Mouse (Mus musculus): Measurements from ENCODE around the gene Tusc2. TPM values are rescaled to one million over a fixed set of nuclear protein-coding genes. Genes with fewer than 3 reads are reported as not detected.
"Not testable (repeated sequence)": the region's sequence is repeated elsewhere in the genome, so short reads cannot be mapped to it uniquely, and the experiment has no call there.

Gene Tusc2
- total RNA-seq, 2 experiments from 2014 or later: 45.2 to 52.5 TPM

DNA sequence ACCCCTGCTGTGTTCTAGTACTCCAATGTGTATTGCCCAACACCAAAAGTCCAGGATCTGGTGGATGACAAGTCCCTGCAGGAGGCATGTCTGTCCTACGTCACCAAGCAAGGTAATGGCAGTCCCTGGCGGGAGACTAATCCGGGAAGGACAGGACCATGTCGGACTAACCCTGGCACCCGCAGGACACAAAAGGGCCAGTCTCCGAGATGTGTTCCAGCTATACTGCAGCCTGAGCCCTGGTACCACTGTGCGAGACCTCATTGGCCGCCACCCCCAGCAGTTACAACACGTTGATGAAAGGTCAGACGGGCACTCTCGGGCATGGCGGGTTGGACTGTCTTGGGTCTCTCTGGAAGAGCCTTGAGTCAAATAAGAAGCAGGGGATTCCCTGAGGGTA, 18.3 kb upstream of the Tusc2 start:
- no peak for DNase-seq

- no peak for DNase-seq
Observed at GRCm38 (mm10) chr9:107545199-107545598, 17.9 kb upstream of the Tusc2 start.

- DNase-seq: peak; percentile 77 to 84
Observed at GRCm38 (mm10) chr9:107545602-107546001, 17.5 kb upstream of the Tusc2 start.

- DNase-seq: peak; percentile 93 to 94
Observed at GRCm38 (mm10) chr9:107547026-107547425, 16.0 kb upstream of the Tusc2 start, which contains the start of gene Zmynd10. TSS of gene Zmynd10 (plus strand) at chr9:107547298.

DNA sequence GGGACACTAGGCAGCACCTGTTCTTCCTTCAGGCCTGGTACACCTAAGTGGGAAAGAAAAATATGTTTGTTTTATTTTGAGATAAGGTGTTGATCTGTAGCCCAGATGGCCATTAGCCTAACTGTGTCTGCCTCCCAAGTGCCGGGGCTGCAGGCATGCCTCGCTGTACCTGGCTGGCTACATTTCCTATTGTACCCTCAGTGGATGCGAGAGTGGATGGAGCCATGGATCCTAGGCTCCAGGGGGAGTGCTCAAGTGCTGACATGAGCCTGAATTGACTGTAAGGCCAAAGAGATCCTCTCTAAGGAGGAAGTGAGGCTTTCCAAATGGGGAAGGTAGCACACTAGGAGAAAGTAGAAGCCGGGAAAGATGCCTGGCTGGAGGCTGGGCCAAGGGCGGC, 15.1 kb upstream of the Tusc2 start:
- DNase-seq: no peak

DNA sequence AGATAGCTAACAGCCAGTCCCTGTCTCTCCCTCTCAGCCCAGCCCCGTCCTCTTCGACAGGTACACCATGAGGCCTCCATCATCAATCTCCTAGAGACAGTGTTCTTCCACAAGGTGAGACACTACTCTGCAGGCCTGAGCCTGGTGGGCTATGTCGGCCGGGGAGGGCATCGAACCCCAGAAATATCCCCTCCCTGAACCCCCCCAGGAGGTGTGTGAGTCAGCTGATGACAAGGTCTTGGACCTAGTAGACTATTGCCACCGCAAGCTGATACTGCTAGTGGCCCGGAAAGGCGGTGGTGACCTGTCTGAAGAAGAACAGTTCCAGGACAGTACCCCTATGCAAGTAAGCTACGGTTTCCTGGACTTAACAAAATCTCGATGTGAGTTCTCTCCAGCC, 14.2 kb upstream of the Tusc2 start:
- no peak for DNase-seq

GRCm38 (mm10) chr9:107549297-107550074, 13.6 kb upstream of the Tusc2 start:
- DNase-seq: no peak

DNA sequence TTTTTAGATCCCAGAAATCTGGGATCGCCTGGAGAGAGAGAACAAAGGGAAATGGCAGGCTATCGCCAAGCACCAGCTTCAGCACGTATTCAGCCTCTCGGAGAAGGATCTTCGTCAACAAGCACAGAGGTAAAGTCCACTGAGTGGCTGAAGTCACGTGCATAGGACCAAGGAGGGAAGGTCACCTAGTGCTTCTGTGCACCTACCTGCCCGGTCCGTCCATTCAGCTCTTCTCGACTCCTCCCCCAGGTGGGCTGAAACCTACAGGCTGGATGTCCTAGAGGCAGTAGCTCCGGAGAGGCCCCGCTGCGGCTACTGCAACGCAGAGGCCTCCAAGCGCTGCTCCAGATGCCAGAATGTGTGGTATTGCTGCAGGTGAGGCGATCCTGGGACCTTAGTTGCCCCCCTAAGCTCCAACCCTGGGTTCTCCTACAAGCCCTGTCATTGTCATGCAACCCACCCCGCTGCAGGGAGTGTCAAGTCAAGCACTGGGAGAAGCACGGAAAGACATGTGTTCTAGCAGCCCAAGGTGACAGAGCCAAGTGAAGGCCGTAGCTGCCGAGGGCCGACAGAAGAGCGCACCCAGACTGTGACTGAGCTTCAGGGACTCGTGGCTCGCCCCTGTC, 12.5 kb upstream of the Tusc2 start:
- DNase-seq: no peak

GRCm38 (mm10) chr9:107551117-107551889, 11.8 kb upstream of the Tusc2 start, which contains the start of gene Rassf1:
TSS of gene Rassf1 (plus strand) at chr9:107551555.
- DNase-seq: peak; percentile 85

GRCm38 (mm10) chr9:107551890-107552355, 11.1 kb upstream of the Tusc2 start:
- no peak for DNase-seq

GRCm38 (mm10) chr9:107552690-107553393, 10.2 kb upstream of the Tusc2 start:
- no peak for DNase-seq

GRCm38 (mm10) chr9:107553541-107554318, 9.3 kb upstream of the Tusc2 start:
- DNase-seq: peak in 1 of 2 experiments; percentile 49

GRCm38 (mm10) chr9:107554319-107554825, 8.7 kb upstream of the Tusc2 start:
- DNase-seq: peak; percentile 94 to 96

GRCm38 (mm10) chr9:107555031-107555457, 8.0 kb upstream of the Tusc2 start:
- peak; percentile 67 to 72 for DNase-seq

- DNase-seq: no peak
Observed at GRCm38 (mm10) chr9:107555701-107556100, 7.4 kb upstream of the Tusc2 start.

- DNase-seq: no peak
Observed at GRCm38 (mm10) chr9:107556346-107556745, 6.7 kb upstream of the Tusc2 start.

- DNase-seq: not testable (repeated sequence)
Observed at GRCm38 (mm10) chr9:107565556-107565955, 2.5 kb downstream of the Tusc2 start.

DNA sequence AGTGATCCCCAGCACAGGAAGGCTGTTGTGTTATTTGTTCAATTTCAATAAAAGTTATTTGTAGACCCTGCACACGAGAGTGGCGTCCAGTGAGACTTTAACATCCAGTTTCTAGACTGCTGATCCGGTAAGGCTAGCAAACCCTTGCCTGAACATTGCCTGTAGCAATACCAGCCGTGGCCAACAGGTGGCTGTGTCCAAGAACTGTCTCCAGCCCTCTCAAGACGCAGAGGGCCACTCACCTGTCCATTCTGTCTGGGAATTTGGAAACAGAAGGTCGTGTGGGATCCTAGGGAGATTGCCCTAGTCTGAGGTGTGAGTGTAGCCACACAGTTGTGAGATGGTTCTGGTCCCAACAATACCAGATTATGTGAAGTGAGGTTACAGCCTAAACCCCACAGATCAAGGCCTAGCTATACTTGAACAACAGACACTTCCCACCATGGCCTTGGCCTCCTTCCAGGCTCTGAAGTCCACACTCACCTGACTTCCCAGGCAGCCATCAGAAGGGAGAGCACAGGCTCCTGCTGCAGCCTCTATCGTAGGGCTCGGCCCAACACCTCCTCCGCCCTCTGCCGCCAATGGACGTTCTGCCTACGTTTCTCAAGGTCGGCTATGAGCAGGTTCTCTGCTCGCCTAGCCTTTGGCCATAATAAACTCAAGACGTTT, 3.1 kb downstream of the Tusc2 start:
- DNase-seq: peak; percentile 90

DNA sequence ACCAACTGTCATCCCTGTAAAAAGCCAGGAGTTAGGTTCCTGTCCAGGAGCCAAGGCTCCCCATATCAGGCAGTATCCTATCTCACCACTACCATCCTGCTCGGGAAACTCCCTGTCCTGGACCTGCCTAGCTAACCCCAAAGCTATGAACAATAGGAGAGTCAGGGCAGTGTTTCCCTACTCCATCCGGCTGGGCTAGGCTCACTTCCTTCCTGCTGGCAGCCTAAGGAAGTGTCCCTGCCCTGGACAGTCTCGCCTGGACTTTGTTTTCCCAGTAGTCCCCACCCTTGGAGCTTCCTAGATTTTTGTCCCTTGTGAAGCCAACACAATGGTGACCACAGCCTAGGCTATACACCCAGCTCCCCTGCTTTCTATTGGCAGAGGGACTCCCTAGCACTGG, 3.8 kb downstream of the Tusc2 start:
- DNase-seq: peak; percentile 49 to 52

GRCm38 (mm10) chr9:107567702-107568319, 4.8 kb downstream of the Tusc2 start, which contains the start of gene Hyal2:
TSS of gene Hyal2 (plus strand) at chr9:107567945.
- peak; percentile 58 to 79 for DNase-seq

Data from adrenal gland, postnatal 36 days (tissue).